Mouse (Mus musculus): ENCODE data around the gene Hspa1l. TPM values are rescaled to one million over a fixed set of nuclear protein-coding genes. Genes with fewer than 3 reads are reported as not detected.
"Not testable (repeated sequence)": the region's sequence is repeated elsewhere in the genome, so short reads cannot be mapped to it uniquely, and the experiment has no call there.

Gene Hspa1l
- polyA plus RNA-seq, 1 experiment from 2014 or later: 1.7 TPM

GRCm38 (mm10) chr17:34957291-34957690, 15.2 kb upstream of the Hspa1l start:
- H3K36me3 ChIP-seq (ENCODE audit: inconsistent target); H3K79me2 ChIP-seq (ENCODE audit: inconsistent target); H3K27ac ChIP-seq; H3K4me3 ChIP-seq (ENCODE audit: inconsistent target): not testable (repeated sequence)
- WGBS (ENCODE audit: missing documents): no CpG with 5 or more reads among the region's 40 CpGs

DNA sequence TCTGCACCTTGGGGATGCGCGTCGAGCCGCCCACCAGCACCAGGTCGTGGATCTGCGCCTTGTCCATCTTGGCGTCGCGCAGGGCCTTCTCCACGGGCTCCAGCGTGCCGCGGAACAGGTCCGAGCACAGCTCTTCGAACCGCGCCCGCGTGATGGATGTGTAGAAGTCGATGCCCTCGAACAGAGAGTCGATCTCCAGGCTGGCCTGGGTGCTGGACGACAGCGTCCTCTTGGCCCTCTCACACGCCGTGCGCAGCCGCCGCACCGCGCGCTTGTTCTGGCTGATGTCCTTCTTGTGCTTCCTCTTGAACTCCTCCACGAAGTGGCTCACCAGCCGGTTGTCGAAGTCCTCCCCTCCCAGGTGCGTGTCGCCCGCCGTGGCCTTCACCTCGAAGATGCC, 14.5 kb upstream of the Hspa1l start:
- 37% methylated on average over 2 of the region's 40 CpGs for WGBS (ENCODE audit: missing documents)

DNA sequence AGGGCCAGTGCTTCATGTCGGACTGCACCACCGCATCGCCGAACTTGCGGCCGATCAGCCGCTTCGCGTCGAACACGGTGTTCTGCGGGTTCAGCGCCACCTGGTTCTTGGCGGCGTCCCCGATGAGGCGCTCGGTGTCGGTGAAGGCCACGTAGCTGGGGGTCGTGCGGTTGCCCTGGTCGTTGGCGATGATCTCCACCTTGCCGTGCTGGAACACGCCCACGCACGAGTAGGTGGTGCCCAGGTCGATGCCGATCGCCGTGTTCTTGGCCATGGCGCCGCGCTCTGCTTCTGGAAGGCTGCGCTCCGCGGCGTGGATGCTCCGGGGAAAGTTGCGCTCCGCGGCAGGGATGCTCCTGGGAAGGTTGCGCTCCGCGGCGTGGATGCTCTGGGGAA, 13.8 kb upstream of the Hspa1l start:
- not testable (repeated sequence) for H3K36me3 ChIP-seq (ENCODE audit: inconsistent target); H3K27ac ChIP-seq; H3K4me3 ChIP-seq (ENCODE audit: inconsistent target); H3K79me2 ChIP-seq (ENCODE audit: inconsistent target)
- WGBS (ENCODE audit: missing documents): 4% methylated on average over 4 of the region's 47 CpGs

More for the DNA sequence above, 14.5 kb upstream of the Hspa1l start:
- H3K36me3 ChIP-seq (ENCODE audit: inconsistent target); H3K79me2 ChIP-seq (ENCODE audit: inconsistent target); H3K27ac ChIP-seq; H3K4me3 ChIP-seq (ENCODE audit: inconsistent target): not testable (repeated sequence)

GRCm38 (mm10) chr17:34959130-34959778, 13.2 kb upstream of the Hspa1l start, which contains the start of gene Hspa1b:
Hspa1b (minus strand) TSS chr17:34959238.
- H3K36me3 ChIP-seq (ENCODE audit: inconsistent target); H3K79me2 ChIP-seq (ENCODE audit: inconsistent target): not testable (repeated sequence)
- WGBS (ENCODE audit: missing documents): 0% methylated on average over 19 of the region's 32 CpGs
- Histone ChIP-seq H3K4me3 (ENCODE audit: inconsistent target) (peak within 1 kb of the TSS; percentile 43), H3K27ac (peak within 1 kb of the TSS; percentile 73)

- WGBS (ENCODE audit: missing documents): 22% methylated on average over 12 of the region's 12 CpGs
- Histone ChIP-seq H3K79me2 (ENCODE audit: inconsistent target) (no peaks in the 10 kb centered on the region), H3K4me3 (ENCODE audit: inconsistent target) (peak overlapping the region; percentile 43), H3K36me3 (ENCODE audit: inconsistent target) (no peaks in the 10 kb centered on the region), H3K27ac (peak overlapping the region; percentile 73)
Observed at GRCm38 (mm10) chr17:34959881-34960515, 12.5 kb upstream of the Hspa1l start.

DNA sequence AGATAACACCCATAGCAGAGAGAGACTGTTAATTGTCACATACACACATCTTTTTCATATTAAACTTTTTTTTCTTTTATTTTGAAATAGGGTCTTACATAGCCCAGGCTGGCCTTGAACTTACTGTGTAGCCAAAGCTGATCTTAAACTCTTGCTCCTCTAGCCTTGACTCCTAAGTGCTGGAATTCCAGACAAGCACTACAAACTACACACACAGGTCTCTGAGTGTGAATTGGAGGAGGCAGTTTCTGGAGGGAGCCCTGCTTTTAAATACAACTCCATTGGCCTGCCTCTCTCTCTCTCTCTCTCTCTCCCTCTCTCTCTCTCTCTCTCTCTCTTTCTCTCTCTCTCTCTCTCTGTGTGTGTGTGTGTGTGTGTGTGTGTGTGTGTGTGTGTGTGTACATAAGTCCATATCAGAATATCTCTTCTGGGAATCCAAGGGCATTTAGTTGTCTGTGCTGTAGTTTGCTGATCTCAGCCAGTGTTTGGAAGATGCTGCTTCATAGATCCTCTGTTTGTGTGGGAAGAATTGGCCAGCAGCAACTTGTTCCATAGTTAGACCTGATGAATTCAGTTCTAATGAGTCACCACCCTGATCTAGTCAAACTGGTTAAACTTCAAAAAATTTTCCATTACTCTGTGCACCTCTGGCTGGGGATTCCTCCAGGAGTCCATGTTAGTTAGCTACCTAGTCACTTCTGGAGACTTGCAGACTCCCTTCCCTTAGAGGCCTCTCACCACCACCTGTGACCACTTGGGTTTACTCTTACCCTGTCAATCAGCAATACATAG, 11.6 kb upstream of the Hspa1l start:
- Histone ChIP-seq H3K36me3 (ENCODE audit: inconsistent target) (no peaks in the 10 kb centered on the region), H3K4me3 (ENCODE audit: inconsistent target) (no peak overlapping the region), H3K79me2 (ENCODE audit: inconsistent target) (no peaks in the 10 kb centered on the region), H3K27ac (no peak overlapping the region)

- WGBS (ENCODE audit: missing documents): 38% methylated on average over 2 of the region's 3 CpGs
- Histone ChIP-seq H3K27ac (no peak overlapping the region), H3K79me2 (ENCODE audit: inconsistent target) (no peaks in the 10 kb centered on the region), H3K36me3 (ENCODE audit: inconsistent target) (no peaks in the 10 kb centered on the region), H3K4me3 (ENCODE audit: inconsistent target) (no peak overlapping the region)
Observed at GRCm38 (mm10) chr17:34962125-34962524, 10.4 kb upstream of the Hspa1l start.

DNA sequence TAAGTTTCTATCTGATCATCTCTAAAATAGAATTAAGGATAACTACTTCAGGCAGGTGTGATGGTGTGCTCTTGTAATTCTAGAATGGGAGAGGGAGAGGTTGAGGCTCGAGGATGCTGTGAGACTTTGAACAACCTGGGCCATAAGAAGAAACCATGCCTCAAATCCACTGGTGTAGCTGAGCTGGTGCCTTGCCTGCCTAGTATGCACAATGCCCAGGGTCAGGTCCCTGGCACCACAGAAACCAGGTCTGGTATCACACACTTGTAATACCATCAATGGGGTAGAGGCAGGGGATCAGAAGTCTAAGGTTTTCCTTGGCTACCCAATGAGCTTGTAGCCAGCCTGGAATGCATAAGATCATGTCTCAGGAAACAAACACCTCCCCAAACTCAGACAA, 9.7 kb upstream of the Hspa1l start:
- no peaks in the 10 kb centered on the region for H3K79me2 ChIP-seq (ENCODE audit: inconsistent target)
- 91% methylated on average over 1 of the region's 1 CpGs for WGBS (ENCODE audit: missing documents)
- H3K27ac ChIP-seq: no peak overlapping the region
- H3K36me3 ChIP-seq (ENCODE audit: inconsistent target): no peaks in the 10 kb centered on the region
- no peak overlapping the region for H3K4me3 ChIP-seq (ENCODE audit: inconsistent target)

DNA sequence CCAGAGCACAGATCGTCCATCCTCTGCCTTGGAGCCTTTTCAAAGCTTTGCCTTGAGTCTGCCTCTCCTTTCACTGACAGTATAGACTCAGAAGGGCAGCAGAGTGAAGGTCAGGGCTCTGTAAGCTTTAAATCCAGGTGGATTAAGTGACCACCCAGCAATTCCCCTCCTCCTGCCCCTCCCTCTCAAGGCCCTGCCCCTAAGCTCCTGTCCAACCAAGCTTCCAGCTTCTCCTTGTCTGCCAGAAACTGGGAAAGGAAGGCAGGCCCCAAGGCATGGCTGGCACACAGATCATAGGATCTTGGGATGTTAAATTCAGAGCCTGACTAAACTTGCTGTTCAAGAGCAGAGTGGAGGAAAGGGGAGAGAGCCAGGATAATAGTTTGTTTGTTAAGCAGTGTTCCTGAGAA, 7.9 kb upstream of the Hspa1l start:
- H3K27ac ChIP-seq: no peak overlapping the region
- no peak overlapping the region for H3K4me3 ChIP-seq (ENCODE audit: inconsistent target)
- H3K36me3 ChIP-seq (ENCODE audit: inconsistent target): no peaks in the 10 kb centered on the region
- no peaks in the 10 kb centered on the region for H3K79me2 ChIP-seq (ENCODE audit: inconsistent target)
- 33% methylated on average over 1 of the region's 1 CpGs for WGBS (ENCODE audit: missing documents)

DNA sequence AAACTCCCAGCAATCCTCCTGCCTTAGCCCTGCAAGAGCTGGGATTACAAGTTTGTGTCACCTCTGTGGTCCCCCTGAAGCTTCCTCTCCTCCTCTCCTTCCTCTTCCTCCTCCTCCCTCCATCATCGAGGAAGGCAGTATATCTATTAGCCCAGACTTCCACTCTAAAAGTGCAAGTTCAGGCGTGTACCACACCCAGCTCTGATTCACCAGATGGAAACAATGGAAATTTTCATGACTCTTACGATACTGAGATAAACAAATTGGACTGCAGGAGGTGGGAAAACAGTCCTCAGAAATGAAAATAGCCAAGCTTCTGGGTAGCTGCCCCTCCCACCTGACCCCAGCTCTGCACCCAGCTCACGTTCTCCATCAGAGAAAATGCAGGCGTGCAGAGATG, 6.9 kb upstream of the Hspa1l start:
- WGBS (ENCODE audit: missing documents): 55% methylated on average over 5 of the region's 5 CpGs
- Histone ChIP-seq H3K36me3 (ENCODE audit: inconsistent target) (no peaks in the 10 kb centered on the region), H3K79me2 (ENCODE audit: inconsistent target) (no peaks in the 10 kb centered on the region), H3K27ac (no peak overlapping the region), H3K4me3 (ENCODE audit: inconsistent target) (no peak overlapping the region)

- H3K36me3 ChIP-seq (ENCODE audit: inconsistent target); H3K79me2 ChIP-seq (ENCODE audit: inconsistent target); H3K4me3 ChIP-seq (ENCODE audit: inconsistent target); H3K27ac ChIP-seq: not testable (repeated sequence)
- WGBS (ENCODE audit: missing documents): 84% methylated on average over 5 of the region's 11 CpGs
Observed at GRCm38 (mm10) chr17:34969822-34970221, 2.7 kb upstream of the Hspa1l start, which contains the start of gene Gm20481. Gm20481 (plus strand) TSS chr17:34969912.

- not testable (repeated sequence) for H3K4me3 ChIP-seq (ENCODE audit: inconsistent target); H3K27ac ChIP-seq; H3K36me3 ChIP-seq (ENCODE audit: inconsistent target); H3K79me2 ChIP-seq (ENCODE audit: inconsistent target)
- WGBS (ENCODE audit: missing documents): no CpG with 5 or more reads among the region's 37 CpGs
Observed at GRCm38 (mm10) chr17:34970850-34971249, 1.7 kb upstream of the Hspa1l start.

- not testable (repeated sequence) for H3K79me2 ChIP-seq (ENCODE audit: inconsistent target); H3K4me3 ChIP-seq (ENCODE audit: inconsistent target); H3K27ac ChIP-seq; H3K36me3 ChIP-seq (ENCODE audit: inconsistent target)
- 2% methylated on average over 7 of the region's 43 CpGs for WGBS (ENCODE audit: missing documents)
Observed at GRCm38 (mm10) chr17:34971694-34972068, 822 bp upstream of the Hspa1l start.

DNA sequence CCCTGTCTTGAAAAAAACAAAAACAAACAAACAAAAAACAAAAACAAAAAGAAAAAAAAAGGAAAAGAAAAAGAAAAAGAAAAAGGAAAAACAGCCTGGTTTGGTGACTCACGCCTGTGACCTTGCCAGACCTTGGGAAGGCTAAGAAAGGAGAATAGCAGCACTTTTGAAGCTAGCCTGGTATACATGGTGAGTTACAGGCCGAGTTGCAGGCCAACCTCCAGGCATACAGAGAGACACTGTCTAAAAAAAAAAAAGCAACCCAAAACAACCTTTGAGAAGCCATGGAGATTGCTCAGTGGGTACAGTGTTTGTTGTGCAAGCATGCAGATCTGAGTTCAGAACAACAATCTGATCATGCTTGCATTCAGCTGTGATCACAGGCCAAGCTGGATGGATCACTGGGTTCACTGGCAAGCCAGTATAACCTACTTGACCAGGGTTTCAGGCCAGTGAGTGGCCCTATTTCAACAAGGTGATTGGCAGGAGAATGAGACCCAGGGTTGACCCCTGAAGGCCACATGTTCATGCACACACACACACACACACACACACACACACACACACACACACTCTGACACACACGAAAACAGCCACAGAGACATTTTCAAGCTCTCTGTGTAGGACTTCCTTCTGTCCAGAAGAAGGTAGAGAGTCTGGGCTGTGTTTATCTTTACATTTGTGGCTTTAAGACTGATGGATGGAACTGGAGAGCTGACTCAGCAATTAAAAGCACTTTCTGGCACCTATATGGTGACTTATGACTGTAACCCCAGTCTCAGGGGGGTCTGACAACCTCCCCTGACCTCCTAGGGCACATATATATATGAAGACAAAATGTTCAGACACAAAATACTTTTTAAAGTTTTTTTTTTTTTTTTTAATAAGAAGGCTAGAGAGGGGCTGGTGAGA, 3.3 kb downstream of the Hspa1l start:
- H3K27ac ChIP-seq: no peak overlapping the region
- H3K79me2 ChIP-seq (ENCODE audit: inconsistent target): no peaks in the 10 kb centered on the region
- no peaks in the 10 kb centered on the region for H3K36me3 ChIP-seq (ENCODE audit: inconsistent target)
- H3K4me3 ChIP-seq (ENCODE audit: inconsistent target): no peak overlapping the region
- WGBS (ENCODE audit: missing documents): 96% methylated on average over 3 of the region's 3 CpGs

Data from macrophage (primary cell).